Mouse (Mus musculus): Measurements from ENCODE around the gene Cfap299. TPM values are rescaled to one million over a fixed set of nuclear protein-coding genes. Genes with fewer than 3 reads are reported as not detected.

The Cfap299 gene
- polyA plus RNA-seq, 1 experiment from 2014 or later = 2.9 TPM

DNA sequence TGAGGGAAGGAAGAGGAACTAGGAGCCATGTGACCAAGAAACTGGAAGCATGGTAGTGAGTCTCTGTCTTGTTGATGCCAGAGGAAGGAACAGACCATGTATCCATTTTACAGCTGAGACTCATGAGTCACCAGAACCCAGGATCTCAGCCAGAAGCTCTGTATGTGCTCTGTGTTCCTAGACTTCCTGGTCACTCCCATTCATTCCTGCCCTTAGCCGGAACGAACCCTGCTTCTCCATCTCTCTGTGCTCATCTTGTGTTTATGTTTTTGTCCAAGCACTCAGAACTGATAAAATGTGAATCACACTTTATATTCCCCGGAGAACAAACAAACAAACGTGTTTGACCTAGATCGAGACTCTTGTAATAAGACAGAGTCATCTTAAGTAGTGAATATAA, 36.2 kb downstream of the Cfap299 start:
- H3K27ac ChIP-seq (ENCODE audit: low read length) = no peak overlapping the region
- H3K4me1 ChIP-seq (ENCODE audit: control insufficient read depth, insufficient read depth, low read length) = no peaks in the 10 kb centered on the region
- no peak for ATAC-seq
- no peaks in the 10 kb centered on the region for H3K27me3 ChIP-seq (ENCODE audit: control insufficient read depth, insufficient read depth, low read depth, low read length)
- no peaks in the 10 kb centered on the region for H3K9me3 ChIP-seq (replicated peaks; ENCODE audit: control insufficient read depth, low read length, poor library complexity, severe bottlenecking)
- H3K4me2 ChIP-seq (ENCODE audit: low read length) = no peak overlapping the region
- H3K36me3 ChIP-seq (ENCODE audit: control insufficient read depth, insufficient read depth, low read length) = no peaks in the 10 kb centered on the region
- H3K9ac ChIP-seq (ENCODE audit: low read depth, low read length) = no peak overlapping the region
- no peak overlapping the region for H3K4me3 ChIP-seq (ENCODE audit: low read depth, low read length)
- WGBS = 91% methylated on average over 5 of the region's 5 CpGs

DNA sequence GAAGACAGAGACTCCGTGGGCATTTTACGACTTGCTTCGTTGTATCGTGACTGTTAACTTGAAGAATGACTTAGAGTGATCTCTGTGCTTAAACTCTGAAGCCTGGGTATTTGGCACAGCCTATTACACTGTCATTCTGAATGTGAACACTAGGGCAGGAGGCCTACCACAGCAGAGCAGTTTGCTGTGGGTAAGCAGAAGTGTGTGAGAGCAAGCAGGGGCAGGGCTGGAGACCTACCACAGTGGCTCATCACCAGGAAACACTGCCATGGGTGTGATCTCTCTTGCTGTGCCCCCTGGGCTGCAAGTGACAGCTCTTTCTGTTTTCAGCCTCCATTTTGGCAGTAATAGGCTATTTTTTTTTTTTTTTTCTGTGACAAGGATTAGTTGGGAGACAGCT, 39.7 kb downstream of the Cfap299 start:
- Histone ChIP-seq H3K9me3 (replicated peaks; ENCODE audit: control insufficient read depth, low read length, poor library complexity, severe bottlenecking) (no peaks in the 10 kb centered on the region), H3K36me3 (ENCODE audit: control insufficient read depth, insufficient read depth, low read length) (no peaks in the 10 kb centered on the region), H3K4me1 (ENCODE audit: control insufficient read depth, insufficient read depth, low read length) (no peaks in the 10 kb centered on the region), H3K27me3 (ENCODE audit: control insufficient read depth, insufficient read depth, low read depth, low read length) (no peaks in the 10 kb centered on the region), H3K27ac (ENCODE audit: low read length) (no peak overlapping the region), H3K4me2 (ENCODE audit: low read length) (no peak overlapping the region), H3K9ac (ENCODE audit: low read depth, low read length) (no peak overlapping the region), H3K4me3 (ENCODE audit: low read depth, low read length) (no peak overlapping the region)
- no peak for ATAC-seq
- 84% methylated on average over 4 of the region's 4 CpGs for WGBS

- no peak overlapping the region for H3K27ac ChIP-seq (ENCODE audit: low read length)
- 77% methylated on average over 7 of the region's 7 CpGs for WGBS
- no peaks in the 10 kb centered on the region for H3K4me1 ChIP-seq (ENCODE audit: control insufficient read depth, insufficient read depth, low read length)
- H3K4me3 ChIP-seq (ENCODE audit: low read depth, low read length) = no peak overlapping the region
- H3K9ac ChIP-seq (ENCODE audit: low read depth, low read length) = no peak overlapping the region
- no peaks in the 10 kb centered on the region for H3K9me3 ChIP-seq (replicated peaks; ENCODE audit: control insufficient read depth, low read length, poor library complexity, severe bottlenecking)
- H3K27me3 ChIP-seq (ENCODE audit: control insufficient read depth, insufficient read depth, low read depth, low read length) = no peaks in the 10 kb centered on the region
- no peaks in the 10 kb centered on the region for H3K36me3 ChIP-seq (ENCODE audit: control insufficient read depth, insufficient read depth, low read length)
- H3K4me2 ChIP-seq (ENCODE audit: low read length) = no peak overlapping the region
- ATAC-seq = no peak
These were observed 40.3 kb downstream of the Cfap299 start for GRCm38 (mm10) chr5:98369426-98369825.

DNA sequence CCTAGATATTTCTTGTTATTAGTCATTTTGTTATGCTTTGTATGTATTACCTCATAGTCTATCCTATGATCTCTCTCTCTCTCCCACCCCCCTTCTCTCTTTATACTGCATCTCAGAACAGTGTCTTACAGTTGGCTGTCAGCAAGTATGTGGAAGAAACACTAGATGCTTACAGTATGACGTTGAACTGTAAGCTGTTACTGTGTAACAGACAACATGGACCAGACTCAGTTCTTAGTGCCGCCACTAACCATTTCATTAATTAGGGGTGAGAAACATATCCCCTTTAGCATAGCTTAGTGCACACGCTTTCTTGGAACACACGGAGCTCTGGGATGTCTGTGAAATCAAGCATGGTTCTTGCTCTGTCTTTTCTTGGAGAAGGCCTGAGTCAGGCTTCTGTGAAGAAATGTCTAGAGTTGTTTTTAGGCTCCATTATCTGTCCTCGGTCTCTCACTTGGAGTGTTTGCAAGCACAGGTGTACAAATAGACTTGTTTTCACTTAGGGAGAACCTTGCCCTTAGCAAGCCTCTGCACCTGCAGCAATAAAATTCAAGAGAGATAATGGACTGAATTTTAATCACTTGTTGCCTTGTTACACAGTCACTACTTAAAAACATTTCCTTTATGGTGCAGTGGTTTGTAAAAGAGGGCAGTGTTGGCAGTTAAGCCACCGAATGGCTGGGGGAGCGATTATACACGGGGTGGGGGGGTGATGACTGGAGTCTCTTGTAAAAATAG, 47.1 kb downstream of the Cfap299 start:
- Histone ChIP-seq H3K4me1 (ENCODE audit: control insufficient read depth, insufficient read depth, low read length) (no peaks in the 10 kb centered on the region), H3K36me3 (ENCODE audit: control insufficient read depth, insufficient read depth, low read length) (no peaks in the 10 kb centered on the region), H3K27ac (ENCODE audit: low read length) (no peak overlapping the region), H3K4me2 (ENCODE audit: low read length) (no peak overlapping the region), H3K27me3 (ENCODE audit: control insufficient read depth, insufficient read depth, low read depth, low read length) (no peaks in the 10 kb centered on the region), H3K9me3 (replicated peaks; ENCODE audit: control insufficient read depth, low read length, poor library complexity, severe bottlenecking) (no peaks in the 10 kb centered on the region), H3K9ac (ENCODE audit: low read depth, low read length) (no peak overlapping the region), H3K4me3 (ENCODE audit: low read depth, low read length) (no peak overlapping the region)
- ATAC-seq = no peak
- 67% methylated on average over 8 of the region's 8 CpGs for WGBS

- Histone ChIP-seq H3K27me3 (ENCODE audit: control insufficient read depth, insufficient read depth, low read depth, low read length) (no peaks in the 10 kb centered on the region), H3K27ac (ENCODE audit: low read length) (no peak overlapping the region), H3K4me1 (ENCODE audit: control insufficient read depth, insufficient read depth, low read length) (no peaks in the 10 kb centered on the region), H3K36me3 (ENCODE audit: control insufficient read depth, insufficient read depth, low read length) (no peaks in the 10 kb centered on the region), H3K9me3 (replicated peaks; ENCODE audit: control insufficient read depth, low read length, poor library complexity, severe bottlenecking) (no peaks in the 10 kb centered on the region), H3K9ac (ENCODE audit: low read depth, low read length) (no peak overlapping the region), H3K4me3 (ENCODE audit: low read depth, low read length) (no peak overlapping the region), H3K4me2 (ENCODE audit: low read length) (no peak overlapping the region)
- WGBS = 43% methylated on average over 4 of the region's 4 CpGs
- ATAC-seq = no peak
These were observed 47.6 kb downstream of the Cfap299 start for GRCm38 (mm10) chr5:98376799-98377090.

- no peaks in the 10 kb centered on the region for H3K9me3 ChIP-seq (replicated peaks; ENCODE audit: control insufficient read depth, low read length, poor library complexity, severe bottlenecking)
- H3K9ac ChIP-seq (ENCODE audit: low read depth, low read length) = no peak overlapping the region
- no peaks in the 10 kb centered on the region for H3K4me1 ChIP-seq (ENCODE audit: control insufficient read depth, insufficient read depth, low read length)
- WGBS = 56% methylated on average over 4 of the region's 4 CpGs
- H3K27ac ChIP-seq (ENCODE audit: low read length) = no peak overlapping the region
- H3K4me3 ChIP-seq (ENCODE audit: low read depth, low read length) = no peak overlapping the region
- H3K36me3 ChIP-seq (ENCODE audit: control insufficient read depth, insufficient read depth, low read length) = no peaks in the 10 kb centered on the region
- no peak overlapping the region for H3K4me2 ChIP-seq (ENCODE audit: low read length)
- H3K27me3 ChIP-seq (ENCODE audit: control insufficient read depth, insufficient read depth, low read depth, low read length) = no peaks in the 10 kb centered on the region
- ATAC-seq = no peak
These were observed 51.3 kb downstream of the Cfap299 start for GRCm38 (mm10) chr5:98380360-98380759.

- Histone ChIP-seq H3K27me3 (ENCODE audit: control insufficient read depth, insufficient read depth, low read depth, low read length) (no peaks in the 10 kb centered on the region), H3K4me2 (ENCODE audit: low read length) (no peak overlapping the region), H3K4me3 (ENCODE audit: low read depth, low read length) (no peak overlapping the region), H3K36me3 (ENCODE audit: control insufficient read depth, insufficient read depth, low read length) (no peaks in the 10 kb centered on the region), H3K9me3 (replicated peaks; ENCODE audit: control insufficient read depth, low read length, poor library complexity, severe bottlenecking) (no peaks in the 10 kb centered on the region), H3K9ac (ENCODE audit: low read depth, low read length) (no peak overlapping the region), H3K27ac (ENCODE audit: low read length) (no peak overlapping the region), H3K4me1 (ENCODE audit: control insufficient read depth, insufficient read depth, low read length) (no peaks in the 10 kb centered on the region; the same call in 1 of the 2 replicates)
- ATAC-seq = no peak
- 62% methylated on average over 3 of the region's 3 CpGs for WGBS
These were observed 58.0 kb downstream of the Cfap299 start for GRCm38 (mm10) chr5:98387054-98387453.

DNA sequence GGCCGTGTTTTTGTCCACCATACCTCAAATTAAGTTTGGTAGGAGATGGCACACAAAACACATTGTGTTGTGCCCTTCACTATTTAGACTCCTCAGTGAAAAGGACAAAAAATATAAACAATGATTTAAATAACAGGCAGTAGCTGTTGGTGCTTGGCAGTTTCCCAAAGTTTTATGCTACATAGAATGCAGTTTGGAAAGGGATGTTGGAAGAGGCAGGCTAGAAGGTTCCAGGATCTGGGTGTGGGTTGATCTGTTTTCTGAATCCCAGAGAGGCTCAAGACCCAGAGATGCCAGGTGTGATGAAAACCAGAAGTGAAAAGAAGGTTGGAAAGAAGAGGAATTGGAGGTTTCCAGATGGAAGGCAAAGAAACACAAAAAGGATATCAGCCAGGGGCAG, 73.1 kb downstream of the Cfap299 start:
- WGBS = 84% methylated on average over 1 of the region's 1 CpGs
- Histone ChIP-seq H3K9me3 (replicated peaks; ENCODE audit: control insufficient read depth, low read length, poor library complexity, severe bottlenecking) (no peaks in the 10 kb centered on the region), H3K4me2 (ENCODE audit: low read length) (no peak overlapping the region), H3K27ac (ENCODE audit: low read length) (no peak overlapping the region), H3K4me3 (ENCODE audit: low read depth, low read length) (no peak overlapping the region), H3K9ac (ENCODE audit: low read depth, low read length) (no peak overlapping the region), H3K4me1 (ENCODE audit: control insufficient read depth, insufficient read depth, low read length) (no peaks in the 10 kb centered on the region), H3K36me3 (ENCODE audit: control insufficient read depth, insufficient read depth, low read length) (no peaks in the 10 kb centered on the region), H3K27me3 (ENCODE audit: control insufficient read depth, insufficient read depth, low read depth, low read length) (no peaks in the 10 kb centered on the region)
- no peak for ATAC-seq

GRCm38 (mm10) chr5:98410060-98410459, 81.0 kb downstream of the Cfap299 start:
- H3K9ac ChIP-seq (ENCODE audit: low read depth, low read length) = no peak overlapping the region
- WGBS = 82% methylated on average over 2 of the region's 2 CpGs

More at GRCm38 (mm10) chr5:98410060-98410459, 81.0 kb downstream of the Cfap299 start:
- H3K4me1 ChIP-seq (ENCODE audit: control insufficient read depth, insufficient read depth, low read length) = no peaks in the 10 kb centered on the region
- ATAC-seq = no peak
- H3K9me3 ChIP-seq (replicated peaks; ENCODE audit: control insufficient read depth, low read length, poor library complexity, severe bottlenecking) = no peaks in the 10 kb centered on the region
- no peaks in the 10 kb centered on the region for H3K27me3 ChIP-seq (ENCODE audit: control insufficient read depth, insufficient read depth, low read depth, low read length)
- H3K4me2 ChIP-seq (ENCODE audit: low read length) = no peak overlapping the region
- H3K36me3 ChIP-seq (ENCODE audit: control insufficient read depth, insufficient read depth, low read length) = no peaks in the 10 kb centered on the region
- no peak overlapping the region for H3K4me3 ChIP-seq (ENCODE audit: low read depth, low read length)
- H3K27ac ChIP-seq (ENCODE audit: low read length) = no peak overlapping the region
